Mouse (Mus musculus) heart, adult 2 months (tissue): ENCODE results near the gene Slc30a3.

Experiments used
- CTCF ChIP-seq: fragments of 200-600 bp; IDR thresholded peaks from 2 replicates; pipeline ENCODE4 v1.8.1; 2022; ENCODE audit warnings: antibody characterized with exemption, mild to moderate bottlenecking, moderate library complexity
- EP300 ChIP-seq: fragments of 200-500 bp; IDR thresholded peaks from 2 replicates; pipeline ENCODE4 v1.6.1; 2011; ENCODE audit warnings: low read depth, low read length, control low read depth; ENCODE audit not compliant: insufficient read depth
- POLR2A ChIP-seq: fragments of 200-500 bp; IDR thresholded peaks from 2 replicates; pipeline ENCODE4 v1.6.1; 2011; ENCODE audit warnings: mild to moderate bottlenecking, low read depth, low read length, control low read depth; ENCODE audit not compliant: insufficient read depth

DNA sequence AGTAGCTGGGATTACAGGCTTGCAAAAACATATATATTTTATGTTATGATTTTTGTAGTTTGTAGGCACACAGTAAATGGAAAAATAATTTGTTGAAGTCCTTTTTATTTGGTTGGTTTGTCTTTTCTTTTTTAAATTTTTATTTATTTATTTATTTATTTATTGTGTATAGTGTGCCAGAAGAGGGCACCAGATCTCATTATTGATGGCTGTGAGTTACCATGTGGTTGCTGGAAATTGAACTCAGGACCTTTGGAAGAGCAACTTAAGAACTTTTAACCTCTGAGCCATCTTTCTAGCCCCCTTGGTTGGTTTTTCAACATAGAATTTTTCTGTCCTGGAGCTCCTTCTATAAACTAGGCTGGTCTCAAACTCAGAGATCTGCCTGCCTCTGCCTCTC lies 57.6 kb downstream of the Slc30a3 start:
- TF ChIP-seq CTCF, result peak; percentile 45
- TF ChIP-seq POLR2A, result no peak
- no peak for TF ChIP-seq EP300
